Mouse (Mus musculus) testis, adult 2 months (tissue): ENCODE measurements around the gene Sec31a. TPM values are rescaled to one million over a fixed set of nuclear protein-coding genes. Genes with fewer than 3 reads are reported as not detected.
A peak's percentile ranks its signal among the peaks of the same experiment; 100 is the strongest.
"Not testable (repeated sequence)": the region's sequence is repeated elsewhere in the genome, so short reads cannot be mapped to it uniquely, and the experiment has no call there.

Experiments used
- H3K27ac ChIP-seq: fragments of 200-500 bp; 2 replicates; pipeline ENCODE4 v1.5.1; 2012; ENCODE audit warnings: low read depth, low read length; ENCODE audit not compliant: control insufficient read depth, insufficient read depth
- H3K27me3 ChIP-seq: fragments of 200-500 bp; 2 replicates; pipeline ENCODE4 v1.6.1; 2012; ENCODE audit warnings: mild to moderate bottlenecking, low read length, moderate library complexity; ENCODE audit not compliant: control insufficient read depth, insufficient read depth
- H3K36me3 ChIP-seq: fragments of 200-500 bp; 2 replicates; pipeline ENCODE4 v1.6.1; 2012; ENCODE audit warnings: mild to moderate bottlenecking, low read length; ENCODE audit not compliant: control insufficient read depth, insufficient read depth
- H3K4me1 ChIP-seq: fragments of 200-500 bp; 2 replicates; pipeline ENCODE4 v1.6.1; 2012; ENCODE audit warnings: low read length; ENCODE audit not compliant: control insufficient read depth, insufficient read depth
- H3K4me3 ChIP-seq: fragments of 200-500 bp; 2 replicates; pipeline ENCODE4 v1.5.1; 2012; ENCODE audit warnings: low read depth, mild to moderate bottlenecking, low read length, moderate library complexity, mixed read lengths; ENCODE audit not compliant: control insufficient read depth
- CTCF ChIP-seq: fragments of 200-500 bp; IDR thresholded peaks from 2 replicates; pipeline ENCODE4 v1.5.1; 2012; ENCODE audit warnings: low read depth, mild to moderate bottlenecking, inconsistent platforms, low read length, moderate library complexity; ENCODE audit not compliant: control insufficient read depth, insufficient read depth, insufficient replicate concordance
- POLR2A ChIP-seq: fragments of 200-500 bp; IDR thresholded peaks from 2 replicates; pipeline ENCODE4 v1.6.1; 2012; ENCODE audit warnings: low read depth, mild to moderate bottlenecking, inconsistent platforms, low read length, moderate library complexity; ENCODE audit not compliant: control insufficient read depth
- polyA plus RNA-seq: library from polyadenylated mRNA; depleted of rRNA; stranded (reverse); fragments of >200 nt; gene quantifications from 2 replicates; pipeline ENCODE4 v1.2.3, GENCODE M21; 2012

The Sec31a gene
- polyA plus RNA-seq, 1 experiment = 188 TPM

DNA sequence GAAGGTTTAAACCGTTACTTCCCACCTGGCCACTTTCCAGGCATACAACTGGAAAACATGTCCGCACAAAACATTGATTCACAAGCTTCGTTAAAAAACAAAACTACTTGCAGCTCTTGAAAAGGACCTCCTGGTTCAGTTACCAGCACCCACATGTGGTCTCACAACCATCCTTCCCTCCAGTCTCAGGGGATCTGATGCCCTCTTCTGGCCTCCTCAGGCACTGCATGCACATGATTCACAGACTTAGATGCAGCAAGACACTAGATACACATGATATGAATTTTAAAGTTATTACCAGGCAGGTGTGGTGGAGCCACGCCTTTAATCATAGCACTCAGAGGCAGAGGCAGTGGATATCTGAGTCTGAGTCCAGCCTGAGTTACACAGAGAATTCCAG is 21.1 kb upstream of the Sec31a start:
- H3K4me1 ChIP-seq = no peaks in the 10 kb centered on the region
- no peaks in the 10 kb centered on the region for H3K36me3 ChIP-seq
- no peaks in the 10 kb centered on the region for H3K27me3 ChIP-seq
- TF ChIP-seq POLR2A (no peak), CTCF (peak; percentile 42; the same call in 1 of the 2 replicates)
- H3K4me3 ChIP-seq = no peak overlapping the region
- H3K27ac ChIP-seq = no peak overlapping the region

GRCm38 (mm10) chr5:100430966-100431365 is 14.9 kb upstream of the Sec31a start:
- H3K27ac ChIP-seq = no peak overlapping the region
- no peaks in the 10 kb centered on the region; the same call in 1 of the 2 replicates for H3K36me3 ChIP-seq
- H3K4me3 ChIP-seq = peak overlapping the region; percentile 1; the same call in 1 of the 2 replicates
- peaks cover 2% of the 10 kb centered on the region for H3K4me1 ChIP-seq
- TF ChIP-seq CTCF (no peak), POLR2A (no peak)
- H3K27me3 ChIP-seq = no peaks in the 10 kb centered on the region

DNA sequence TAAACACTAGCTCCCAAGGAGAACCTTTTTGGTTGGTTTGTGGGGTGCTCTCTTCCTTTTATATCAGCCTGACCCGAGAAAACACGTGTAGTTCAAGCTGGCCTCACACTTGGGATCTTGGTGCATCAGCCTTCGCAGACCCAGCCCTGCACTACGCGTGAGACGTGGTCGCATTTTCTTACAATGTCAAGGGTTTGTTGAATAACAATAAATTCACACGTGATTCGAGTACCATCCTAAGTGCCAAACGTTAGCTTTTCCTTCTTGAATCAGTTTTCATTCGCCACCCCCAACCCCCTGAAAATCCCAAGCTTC is 14.0 kb upstream of the Sec31a start:
- no peaks in the 10 kb centered on the region; the same call in 1 of the 2 replicates for H3K36me3 ChIP-seq
- peaks cover 2% of the 10 kb centered on the region for H3K4me1 ChIP-seq
- H3K4me3 ChIP-seq = peak overlapping the region; percentile 96
- no peak for TF ChIP-seq POLR2A
- no peak for TF ChIP-seq CTCF
- H3K27me3 ChIP-seq = no peaks in the 10 kb centered on the region
- H3K27ac ChIP-seq = peak overlapping the region; percentile 82

GRCm38 (mm10) chr5:100429344-100430075 is 13.5 kb upstream of the Sec31a start:
- no peaks in the 10 kb centered on the region; the same call in 1 of the 2 replicates for H3K36me3 ChIP-seq
- no peaks in the 10 kb centered on the region for H3K27me3 ChIP-seq
- H3K27ac ChIP-seq = peak overlapping the region; percentile 93
- H3K4me3 ChIP-seq = peak overlapping the region; percentile 96
- peaks cover 2% of the 10 kb centered on the region for H3K4me1 ChIP-seq
- TF ChIP-seq CTCF (no peak), POLR2A (peak; percentile 93)

- H3K4me1 ChIP-seq = peaks cover 2% of the 10 kb centered on the region
- peak overlapping the region; percentile 96 for H3K4me3 ChIP-seq
- no peaks in the 10 kb centered on the region; the same call in 1 of the 2 replicates for H3K36me3 ChIP-seq
- no peaks in the 10 kb centered on the region for H3K27me3 ChIP-seq
- H3K27ac ChIP-seq = peak overlapping the region; percentile 93
- TF ChIP-seq POLR2A = no peak
- no peak for TF ChIP-seq CTCF
Observed at GRCm38 (mm10) chr5:100428734-100429343, 12.8 kb upstream of the Sec31a start.

DNA sequence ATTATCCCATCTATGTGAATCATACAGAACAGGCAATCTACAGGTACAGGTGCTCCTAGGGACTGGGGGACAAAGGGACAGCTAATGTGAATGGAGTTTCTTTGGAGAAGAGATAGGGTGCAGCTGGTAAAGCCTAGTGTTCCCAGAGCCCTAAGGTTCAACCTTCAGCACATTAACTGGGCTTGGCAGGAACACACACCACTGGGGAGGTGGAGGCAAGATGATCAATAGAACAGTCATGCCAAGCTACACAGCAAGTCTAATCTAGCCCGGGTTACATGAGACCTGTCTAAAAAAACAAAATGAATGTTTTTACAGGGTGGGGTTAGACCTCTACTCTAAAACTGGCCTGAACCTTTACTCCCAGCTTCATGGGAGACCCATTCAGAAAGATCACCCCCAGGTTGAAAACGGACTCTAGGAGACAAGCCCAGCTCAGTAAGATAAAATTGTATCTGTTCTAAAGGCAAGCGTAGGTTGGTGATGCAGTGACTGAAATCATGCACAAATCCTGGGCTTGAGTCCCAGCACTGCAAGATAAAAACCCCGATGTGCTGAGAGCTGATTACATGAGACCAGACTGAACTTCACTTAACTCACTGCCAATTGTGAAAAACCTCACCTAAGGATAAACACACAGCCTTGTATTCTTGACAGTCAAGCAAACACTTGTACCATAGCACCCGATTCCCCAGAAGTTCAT is 12.1 kb upstream of the Sec31a start:
- H3K4me1 ChIP-seq = peaks cover 2% of the 10 kb centered on the region
- H3K27me3 ChIP-seq = no peaks in the 10 kb centered on the region
- H3K27ac ChIP-seq = no peak overlapping the region
- H3K36me3 ChIP-seq = no peaks in the 10 kb centered on the region; the same call in 1 of the 2 replicates
- peak overlapping the region; percentile 52; the same call in 1 of the 2 replicates for H3K4me3 ChIP-seq
- TF ChIP-seq CTCF (no peak), POLR2A (no peak)

- H3K4me1 ChIP-seq = peaks cover 2% of the 10 kb centered on the region
- no peak for TF ChIP-seq CTCF
- H3K36me3 ChIP-seq = no peaks in the 10 kb centered on the region; the same call in 1 of the 2 replicates
- H3K27ac ChIP-seq = no peak overlapping the region
- H3K4me3 ChIP-seq = no peak overlapping the region
- H3K27me3 ChIP-seq = no peaks in the 10 kb centered on the region
Observed at GRCm38 (mm10) chr5:100427276-100427675, 11.2 kb upstream of the Sec31a start.

DNA sequence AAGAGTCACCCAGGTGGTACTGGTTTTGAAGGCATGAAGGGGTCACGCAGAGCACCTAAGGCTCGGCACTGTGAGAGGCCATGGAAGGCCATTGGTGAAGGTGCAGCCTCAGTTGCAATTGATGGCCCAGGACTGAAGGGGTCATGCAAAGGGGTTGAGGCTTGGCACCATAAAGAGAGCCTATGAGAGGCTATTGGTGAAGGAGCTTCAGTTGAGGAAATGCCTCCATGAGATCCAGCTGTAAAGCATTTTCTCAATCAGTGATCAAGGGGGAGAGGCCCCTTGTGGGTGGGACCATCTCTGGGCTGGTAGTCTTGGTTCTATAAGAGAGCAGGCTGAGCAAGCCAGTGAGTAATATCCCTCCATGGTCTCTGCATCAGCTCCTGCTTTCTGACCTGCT is 9.8 kb upstream of the Sec31a start:
- H3K36me3 ChIP-seq, H3K4me1 ChIP-seq, H3K27me3 ChIP-seq, H3K27ac ChIP-seq, H3K4me3 ChIP-seq: not testable (repeated sequence)
